Mouse (Mus musculus) right cerebral cortex, postnatal 14 days (tissue): ENCODE results near the gene Cbfa2t2.
A peak's percentile ranks its signal among the peaks of the same experiment; 100 is the strongest.

Experiments used
- DNase-seq: peaks from one replicate; pipeline ENCODE4 v3.0.0; 2022

The Cbfa2t2 gene

GRCm38 (mm10) chr2:154436458-154437190 lies at the start of gene Cbfa2t2:
Gene Cbfa2t2 (plus strand): TSS chr2:154436481.
- DNase-seq = peak; percentile 40

- peak; percentile 44 for DNase-seq
Measured at GRCm38 (mm10) chr2:154390180-154390964, 45.9 kb upstream of the Cbfa2t2 start.

- DNase-seq = no peak
Measured at GRCm38 (mm10) chr2:154394602-154395001, 41.7 kb upstream of the Cbfa2t2 start.

GRCm38 (mm10) chr2:154396529-154396928 lies 39.8 kb upstream of the Cbfa2t2 start:
- DNase-seq = no peak

- no peak for DNase-seq
Measured at GRCm38 (mm10) chr2:154398267-154398666, 38.0 kb upstream of the Cbfa2t2 start.

- no peak for DNase-seq
Measured at GRCm38 (mm10) chr2:154399325-154399724, 37.0 kb upstream of the Cbfa2t2 start.

GRCm38 (mm10) chr2:154401976-154402375 lies 34.3 kb upstream of the Cbfa2t2 start:
- no peak for DNase-seq

- DNase-seq = no peak
Measured at GRCm38 (mm10) chr2:154402811-154403210, 33.5 kb upstream of the Cbfa2t2 start.

GRCm38 (mm10) chr2:154405447-154405994 lies 30.8 kb upstream of the Cbfa2t2 start:
- DNase-seq = no peak

GRCm38 (mm10) chr2:154407063-154407642 lies 29.1 kb upstream of the Cbfa2t2 start:
- DNase-seq = no peak

GRCm38 (mm10) chr2:154407643-154408445 lies 28.4 kb upstream of the Cbfa2t2 start, which contains the start of gene Snta1:
Gene Snta1 (minus strand): TSS chr2:154408099.
- DNase-seq = peak; percentile 78

GRCm38 (mm10) chr2:154410355-154410754 lies 25.9 kb upstream of the Cbfa2t2 start:
- DNase-seq = peak; percentile 48

GRCm38 (mm10) chr2:154412018-154412666 lies 24.1 kb upstream of the Cbfa2t2 start:
- DNase-seq = no peak

- DNase-seq = peak; percentile 88
Measured at GRCm38 (mm10) chr2:154417107-154417506, 19.2 kb upstream of the Cbfa2t2 start.

- DNase-seq = no peak
Measured at GRCm38 (mm10) chr2:154418001-154418400, 18.3 kb upstream of the Cbfa2t2 start.

- DNase-seq = no peak
Measured at GRCm38 (mm10) chr2:154419631-154420515, 16.4 kb upstream of the Cbfa2t2 start.

- no peak for DNase-seq
Measured at GRCm38 (mm10) chr2:154420942-154421731, 15.1 kb upstream of the Cbfa2t2 start.

- no peak for DNase-seq
Measured at GRCm38 (mm10) chr2:154422181-154422580, 14.1 kb upstream of the Cbfa2t2 start.

- no peak for DNase-seq
Measured at GRCm38 (mm10) chr2:154423548-154423947, 12.7 kb upstream of the Cbfa2t2 start.

- DNase-seq = no peak
Measured at GRCm38 (mm10) chr2:154425522-154425921, 10.8 kb upstream of the Cbfa2t2 start.
